Mouse (Mus musculus): ENCODE measurements around the gene Spata13. TPM values are rescaled to one million over a fixed set of nuclear protein-coding genes. Genes with fewer than 3 reads are reported as not detected.

Gene Spata13
- total and polyA plus RNA-seq, 3 experiments = 0.39 to 1.5 TPM; not detected in 1

DNA sequence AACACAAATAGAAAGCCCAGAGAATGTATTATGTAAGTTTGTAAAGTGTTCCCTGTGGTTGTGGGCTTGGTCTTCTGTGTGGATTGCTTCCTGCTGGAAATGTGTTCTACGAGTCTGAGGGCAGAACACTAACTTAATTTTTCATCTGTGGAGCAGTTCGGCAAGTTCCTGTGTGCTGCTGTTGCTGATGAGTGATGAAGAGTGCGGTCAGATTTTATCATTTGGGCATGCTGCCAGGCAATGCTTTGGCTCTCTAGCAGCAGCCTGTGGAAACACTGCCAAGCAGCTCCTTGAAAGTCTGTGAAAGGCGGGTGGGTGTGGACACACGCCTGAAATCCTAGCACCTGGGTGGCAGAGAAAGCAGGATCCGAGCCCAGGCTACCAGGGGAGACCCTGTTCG is 41.0 kb upstream of the Spata13 start:
- no peak overlapping the region for H3K4me3 ChIP-seq (ENCODE audit: control insufficient read depth in 1 of 2, insufficient read depth in 1 of 2, low read depth in 2 of 2, low read length in 2 of 2)
- TF ChIP-seq NRF1 (IDR thresholded peaks at IDR 0.05; ENCODE audit: insufficient read depth, low read depth, low read length, poor library complexity, severe bottlenecking) (no peak), MEF2A (IDR thresholded peaks at IDR 0.05; ENCODE audit: extremely low read depth, insufficient replicate concordance, low read depth, low read length, poor library complexity, severe bottlenecking) (no peak), EP300 (IDR thresholded peaks at IDR 0.05; ENCODE audit: low read depth in 1 of 2, low read length in 2 of 2) (peak; percentile 37 to 65; a peak in 3 of 4 replicates), RCOR1 (IDR thresholded peaks at IDR 0.05; ENCODE audit: low read depth, low read length) (no peak), ETS1 (IDR thresholded peaks at IDR 0.05; ENCODE audit: low read depth, low read length) (0 out of 2 replicates have a peak, but pooled peaks have one; percentile 22), GATA1 (IDR thresholded peaks at IDR 0.05; ENCODE audit: low read depth, low read length) (peak; percentile 70), BHLHE40 (IDR thresholded peaks at IDR 0.05; ENCODE audit: borderline replicate concordance, low read depth, low read length) (no peak), ZNF384 (IDR thresholded peaks at IDR 0.05; ENCODE audit: low read depth, low read length) (no peak), TAL1 (IDR thresholded peaks at IDR 0.05; ENCODE audit: low read length) (no peak), MYB (IDR thresholded peaks at IDR 0.05; ENCODE audit: low read depth, low read length) (no peak), CHD1 (IDR thresholded peaks at IDR 0.05; ENCODE audit: low read depth, low read length) (no peak), ZMIZ1 (IDR thresholded peaks at IDR 0.05; ENCODE audit: low read depth, low read length) (no peak), SMC3 (IDR thresholded peaks at IDR 0.05; ENCODE audit: low read depth, low read length) (no peak), CHD2 (IDR thresholded peaks at IDR 0.05; ENCODE audit: low read length) (no peak; the same call in 1 of the 2 replicates), JUND (IDR thresholded peaks at IDR 0.05; ENCODE audit: low read depth, low read length) (no peak), ZKSCAN1 (IDR thresholded peaks at IDR 0.05; ENCODE audit: low read depth, low read length) (no peak), MAZ (IDR thresholded peaks at IDR 0.05; ENCODE audit: low read depth, low read length) (no peak), UBTF (IDR thresholded peaks at IDR 0.05; ENCODE audit: borderline replicate concordance, insufficient read depth, low read depth, low read length) (no peak), MXI1 (IDR thresholded peaks at IDR 0.05; ENCODE audit: low read depth, low read length) (no peak), POLR2AphosphoS5 (IDR thresholded peaks at IDR 0.05; ENCODE audit: borderline replicate concordance, low read depth, low read length) (no peak)
- peak; percentile 80 for DNase-seq (ENCODE audit: low read depth, low spot score)
- no peaks in the 10 kb centered on the region; a peak in 1 of 4 replicates for H3K27me3 ChIP-seq (ENCODE audit: control insufficient read depth in 1 of 2, insufficient read depth in 2 of 2, low read length in 2 of 2)
- no peaks in the 10 kb centered on the region for H3K9me3 ChIP-seq (replicated peaks; ENCODE audit: insufficient read depth, low read length)
- H3K79me2 ChIP-seq (ENCODE audit: control insufficient read depth, insufficient read depth, low read length, poor library complexity) = no peaks in the 10 kb centered on the region
- no peak overlapping the region for H3K9ac ChIP-seq (ENCODE audit: control insufficient read depth, low read depth, low read length, poor library complexity, severe bottlenecking)
- H3K27ac ChIP-seq (ENCODE audit: control insufficient read depth, low read depth, low read length) = no peak overlapping the region
- H3K36me3 ChIP-seq (ENCODE audit: control insufficient read depth in 1 of 2, insufficient read depth in 2 of 2, low read length in 2 of 2) = no peaks in the 10 kb centered on the region; a peak in 1 of 4 replicates
- H3K4me1 ChIP-seq (ENCODE audit: control insufficient read depth in 1 of 2, insufficient read depth in 2 of 2, low read length in 2 of 2) = peaks cover 0 to 4% of the 10 kb centered on the region in 2 experiments; a peak in 1 of 4 replicates

DNA sequence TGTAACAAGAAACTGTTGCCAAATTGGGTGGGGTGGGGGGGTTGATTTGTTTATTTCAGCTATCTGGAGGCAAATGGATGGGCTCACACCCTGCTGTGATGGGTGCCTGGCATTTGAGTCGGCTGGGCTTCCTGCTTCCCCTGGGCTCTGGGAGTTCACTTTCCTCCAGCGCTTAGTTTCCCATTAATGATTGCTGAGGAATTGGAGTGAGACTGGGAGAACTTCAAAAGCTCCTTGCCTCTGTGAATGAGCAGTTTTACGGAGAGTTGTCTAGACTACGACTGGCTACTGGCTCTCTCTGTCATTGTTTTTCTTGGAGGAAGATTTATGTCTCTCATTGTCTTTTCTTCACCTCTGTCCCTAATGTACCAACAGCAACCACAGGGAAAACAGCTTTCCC is 36.2 kb upstream of the Spata13 start:
- H3K9ac ChIP-seq (ENCODE audit: control insufficient read depth, low read depth, low read length, poor library complexity, severe bottlenecking) = no peak overlapping the region
- no peak overlapping the region for H3K27ac ChIP-seq (ENCODE audit: control insufficient read depth, low read depth, low read length)
- no peak overlapping the region for H3K4me3 ChIP-seq (ENCODE audit: control insufficient read depth in 1 of 2, insufficient read depth in 1 of 2, low read depth in 2 of 2, low read length in 2 of 2)
- H3K36me3 ChIP-seq (ENCODE audit: control insufficient read depth in 1 of 2, insufficient read depth in 2 of 2, low read length in 2 of 2) = no peaks in the 10 kb centered on the region; a peak in 1 of 4 replicates
- no peaks in the 10 kb centered on the region for H3K79me2 ChIP-seq (ENCODE audit: control insufficient read depth, insufficient read depth, low read length, poor library complexity)
- no peaks in the 10 kb centered on the region for H3K9me3 ChIP-seq (replicated peaks; ENCODE audit: insufficient read depth, low read length)
- peaks cover 0 to 4% of the 10 kb centered on the region in 2 experiments; a peak in 1 of 4 replicates for H3K4me1 ChIP-seq (ENCODE audit: control insufficient read depth in 1 of 2, insufficient read depth in 2 of 2, low read length in 2 of 2)
- no peaks in the 10 kb centered on the region; a peak in 1 of 4 replicates for H3K27me3 ChIP-seq (ENCODE audit: control insufficient read depth in 1 of 2, insufficient read depth in 2 of 2, low read length in 2 of 2)
- no peak for DNase-seq (ENCODE audit: low read depth, low spot score)
- no peak for TF ChIP-seq MAFK (IDR thresholded peaks at IDR 0.05; ENCODE audit: borderline replicate concordance, low read depth, low read length)
- TF ChIP-seq ELF1 (IDR thresholded peaks at IDR 0.05; ENCODE audit: low read depth, low read length) = no peak
- TF ChIP-seq MAX (IDR thresholded peaks at IDR 0.05; ENCODE audit: low read length) = no peak
- TF ChIP-seq BHLHE40 (IDR thresholded peaks at IDR 0.05; ENCODE audit: borderline replicate concordance, low read depth, low read length) = no peak
- no peak for TF ChIP-seq POLR2A (IDR thresholded peaks at IDR 0.05; ENCODE audit: control insufficient read depth in 1 of 2, insufficient read depth in 1 of 2, low read depth in 1 of 2, low read length in 2 of 2, poor library complexity in 1 of 2)
- no peak for TF ChIP-seq MEF2A (IDR thresholded peaks at IDR 0.05; ENCODE audit: extremely low read depth, insufficient replicate concordance, low read depth, low read length, poor library complexity, severe bottlenecking)
- no peak for TF ChIP-seq SIN3A (IDR thresholded peaks at IDR 0.05; ENCODE audit: low read length)
- TF ChIP-seq ETS1 (IDR thresholded peaks at IDR 0.05; ENCODE audit: low read depth, low read length) = no peak
- no peak for TF ChIP-seq MXI1 (IDR thresholded peaks at IDR 0.05; ENCODE audit: low read depth, low read length)
- TF ChIP-seq KAT2A (conservative IDR thresholded peaks at IDR 0.05; ENCODE audit: low read depth, low read length) = no peak
- TF ChIP-seq JUND (IDR thresholded peaks at IDR 0.05; ENCODE audit: low read depth, low read length) = no peak
- no peak for TF ChIP-seq USF2 (IDR thresholded peaks at IDR 0.05; ENCODE audit: borderline replicate concordance in 1 of 2, insufficient read depth in 1 of 2, low read depth in 1 of 2, low read length in 2 of 2)
- no peak for TF ChIP-seq CHD1 (IDR thresholded peaks at IDR 0.05; ENCODE audit: low read depth, low read length)
- no peak for TF ChIP-seq TAL1 (IDR thresholded peaks at IDR 0.05; ENCODE audit: low read length)
- no peak for TF ChIP-seq CTCF (IDR thresholded peaks at IDR 0.05 in 2 of 3, conservative IDR thresholded peaks at IDR 0.05 in 1 of 3; ENCODE audit: control insufficient read depth in 1 of 3, insufficient read depth in 1 of 3, low read depth in 2 of 3, low read length in 3 of 3, poor library complexity in 1 of 3, severe bottlenecking in 1 of 3)
- no peak for TF ChIP-seq MYB (IDR thresholded peaks at IDR 0.05; ENCODE audit: low read depth, low read length)
- TF ChIP-seq RAD21 (IDR thresholded peaks at IDR 0.05; ENCODE audit: low read depth, low read length) = no peak
- TF ChIP-seq USF1 (IDR thresholded peaks at IDR 0.05; ENCODE audit: low read depth, low read length) = no peak
- TF ChIP-seq ZNF384 (IDR thresholded peaks at IDR 0.05; ENCODE audit: low read depth, low read length) = no peak

Data from MEL (cell line).